Mouse (Mus musculus) brain, adult 10 weeks (tissue): ENCODE data around the gene Prl3d3. TPM values are rescaled to one million over a fixed set of nuclear protein-coding genes. Genes with fewer than 3 reads are reported as not detected.

Experiments used
- polyA plus RNA-seq: library from polyadenylated mRNA; stranded (reverse); fragments of 350-450 nt; fragmentation: Illumina TruSeq; extraction: RNeasy Lipid Tissue Mini Kit (QIAGEN cat#74804); gene quantifications from one replicate; pipeline ENCODE4 v1.2.3, GENCODE M21; 2015; ENCODE audit warnings: low read depth, low replicate concordance

The Prl3d3 gene
- not detected for polyA plus RNA-seq

GRCm38 (mm10) chr13:27156490-27156889 lies at the start of gene Prl3d3:
Gene Prl3d3, plus strand, starts transcription at chr13:27156790.

GRCm38 (mm10) chr13:27121398-27121797 lies 35.2 kb upstream of the Prl3d3 start, which contains the start of gene Prl3d2:
Gene Prl3d2, plus strand, starts transcription at chr13:27121698.

GRCm38 (mm10) chr13:27196359-27196758 lies 39.8 kb downstream of the Prl3d3 start, which contains the start of gene Prl3c1:
Gene Prl3c1, plus strand, starts transcription at chr13:27196659.

Other genes with a start within 250 kb of the Prl3d3 start
- not detected for gene Prl, start 99.2 kb upstream of the Prl3d3 start, polyA plus RNA-seq
- not detected for gene Prl3d1, start 62.6 kb upstream of the Prl3d3 start, polyA plus RNA-seq
- not detected for gene Prl3d2, start 35.1 kb upstream of the Prl3d3 start, polyA plus RNA-seq
- not detected for gene Prl3c1, start 39.9 kb downstream of the Prl3d3 start, polyA plus RNA-seq
- not detected for gene Prl3b1, start 85.1 kb downstream of the Prl3d3 start, polyA plus RNA-seq
- gene Prl3a1, start 102.6 kb downstream of the Prl3d3 start, polyA plus RNA-seq, result not detected
- not detected for gene Prl6a1, start 155.8 kb downstream of the Prl3d3 start, polyA plus RNA-seq
- gene Prl8a2, start 188.9 kb downstream of the Prl3d3 start, polyA plus RNA-seq, result not detected
- gene Prl2b1, start 234.1 kb downstream of the Prl3d3 start, polyA plus RNA-seq, result not detected